Mouse (Mus musculus) heart, embryonic 16.5 days (tissue): ENCODE measurements around the gene Hkdc1. TPM values are rescaled to one million over a fixed set of nuclear protein-coding genes. Genes with fewer than 3 reads are reported as not detected.
A peak's percentile ranks its signal among the peaks of the same experiment; 100 is the strongest.

Experiments used
- ATAC-seq: fragments of 200-750 bp; cut with Nextera tagmentation; replicated peaks from 2 replicates; pipeline ENCODE4 v1.8.0; 2017; ENCODE audit warnings: moderate number of reproducible peaks; ENCODE audit not compliant: insufficient read depth, low FRiP score; ENCODE audit errors: extremely low read depth
- H3K27ac ChIP-seq: fragments of 300-500 bp; sonication (generic); 2 replicates; pipeline ENCODE4 v1.5.1; 2014; ENCODE audit warnings: mild to moderate bottlenecking, low read length, control low read depth, moderate library complexity
- H3K27me3 ChIP-seq: fragments of 300-500 bp; sonication (generic); 2 replicates; pipeline ENCODE4 v1.6.1; 2014; ENCODE audit warnings: low read length, mixed read lengths; ENCODE audit not compliant: control insufficient read depth, insufficient read depth
- H3K36me3 ChIP-seq: fragments of 300-500 bp; sonication (generic); 2 replicates; pipeline ENCODE4 v1.6.1; 2014; ENCODE audit not compliant: control insufficient read depth, insufficient read depth
- H3K4me1 ChIP-seq: fragments of 300-500 bp; sonication (generic); 2 replicates; pipeline ENCODE4 v1.6.1; 2014; ENCODE audit warnings: low read length, mixed read lengths; ENCODE audit not compliant: control insufficient read depth, insufficient read depth
- H3K4me2 ChIP-seq: fragments of 300-500 bp; sonication (generic); 2 replicates; pipeline ENCODE4 v1.6.1; 2014; ENCODE audit warnings: low read depth, mild to moderate bottlenecking, control low read depth, low read length
- H3K4me3 ChIP-seq: fragments of 300-500 bp; sonication (generic); 2 replicates; pipeline ENCODE4 v1.5.1; 2014; ENCODE audit warnings: mild to moderate bottlenecking, control low read depth, low read length
- H3K9ac ChIP-seq: fragments of 300-500 bp; sonication (generic); 2 replicates; pipeline ENCODE4 v1.6.1; 2014; ENCODE audit warnings: low read length, control low read depth
- H3K9me3 ChIP-seq: fragments of 300-500 bp; sonication (generic); replicated peaks from 2 replicates; pipeline ENCODE4 v1.6.1; 2016; ENCODE audit warnings: low read length; ENCODE audit not compliant: control insufficient read depth
- WGBS: fragments of 180-500 bp; shearing (Covaris S2); extraction: QIAGEN DNeasy Blood & Tissue Kit; methylation state at CpG from one replicate; pipeline ENCODE4 v1.1.7; 2014; 5-methylcytosine and 5-hydroxymethylcytosine counted together
- polyA plus RNA-seq: library from polyadenylated mRNA; unstranded; fragments of >200 nt; fragmentation: Nextera tagmentation; extraction: Ambion mirVana; gene quantifications from 2 replicates; pipeline ENCODE4 v1.2.1, GENCODE M21; 2015

The Hkdc1 gene
- polyA plus RNA-seq, 1 experiment from 2014 or later, result 0.33 TPM

DNA sequence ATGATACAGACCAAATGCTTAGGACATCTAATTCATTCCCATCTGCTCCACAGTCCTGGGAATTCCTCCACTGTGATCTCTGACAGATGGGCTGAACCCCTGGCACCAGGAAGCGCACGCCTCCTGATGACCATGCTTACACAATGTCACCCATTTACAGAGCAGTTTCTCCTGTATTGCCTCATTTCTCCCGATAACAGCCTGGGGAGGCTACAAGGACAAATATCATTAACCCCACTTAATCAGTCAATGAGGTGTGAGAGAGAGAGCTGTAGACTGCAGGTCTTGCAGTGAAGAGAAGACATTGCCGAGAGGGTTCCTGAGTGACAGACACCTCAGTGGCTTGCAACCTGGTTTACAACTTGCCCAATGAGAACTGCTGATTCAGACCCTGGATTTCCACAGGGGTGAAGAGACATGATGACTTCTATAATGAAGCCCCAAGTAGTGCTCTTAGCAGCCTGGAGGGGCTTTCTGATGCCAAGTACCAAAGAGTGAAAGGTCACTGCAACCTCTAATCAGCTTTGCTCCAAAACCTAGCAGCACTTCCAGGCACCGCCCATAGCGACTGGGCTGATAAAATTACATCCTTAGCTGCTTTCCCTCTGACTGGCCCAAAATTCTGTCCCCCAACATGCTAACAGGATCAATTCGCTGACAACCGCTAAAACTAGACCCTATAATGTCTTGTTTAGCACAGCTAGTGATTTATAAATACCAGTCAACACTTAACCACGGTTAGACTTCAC lies 78.1 kb downstream of the Hkdc1 start:
- H3K9ac ChIP-seq, result no peak overlapping the region
- no peaks in the 10 kb centered on the region for H3K36me3 ChIP-seq
- peaks cover 9% of the 10 kb centered on the region for H3K4me1 ChIP-seq
- no peak overlapping the region for H3K4me2 ChIP-seq
- no peak for ATAC-seq
- peaks cover 5% of the 10 kb centered on the region; the same call in 1 of the 2 replicates for H3K9me3 ChIP-seq
- H3K27ac ChIP-seq, result no peak overlapping the region
- no peaks in the 10 kb centered on the region for H3K27me3 ChIP-seq
- 62% methylated on average over 9 of the region's 9 CpGs for WGBS
- no peak overlapping the region for H3K4me3 ChIP-seq

DNA sequence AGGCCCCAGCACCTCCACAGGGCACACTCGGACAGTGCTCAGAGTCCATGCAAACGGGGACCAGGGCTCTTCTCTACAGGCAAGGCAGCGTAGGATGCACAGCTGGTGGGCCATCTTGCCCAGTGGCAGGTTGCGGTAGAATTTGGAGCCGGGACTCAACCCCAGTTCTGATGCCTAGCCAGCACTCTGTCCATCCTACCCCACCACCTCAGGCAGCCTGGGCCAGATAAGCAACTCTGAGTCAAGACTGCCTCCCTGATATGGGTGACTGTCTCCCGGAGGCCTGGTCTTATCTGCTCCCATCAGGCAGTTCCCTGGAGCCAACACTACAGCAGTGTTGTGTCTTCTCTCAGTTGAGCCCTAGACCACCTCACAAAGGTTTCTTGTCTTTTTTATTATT lies 79.8 kb downstream of the Hkdc1 start:
- no peak for ATAC-seq
- H3K4me3 ChIP-seq, result no peak overlapping the region
- H3K27me3 ChIP-seq, result no peaks in the 10 kb centered on the region
- H3K36me3 ChIP-seq, result no peaks in the 10 kb centered on the region
- 79% methylated on average over 6 of the region's 6 CpGs for WGBS
- H3K9ac ChIP-seq, result no peak overlapping the region
- no peaks in the 10 kb centered on the region for H3K9me3 ChIP-seq
- no peak overlapping the region for H3K4me2 ChIP-seq
- H3K27ac ChIP-seq, result no peak overlapping the region
- peaks cover 19% of the 10 kb centered on the region for H3K4me1 ChIP-seq

DNA sequence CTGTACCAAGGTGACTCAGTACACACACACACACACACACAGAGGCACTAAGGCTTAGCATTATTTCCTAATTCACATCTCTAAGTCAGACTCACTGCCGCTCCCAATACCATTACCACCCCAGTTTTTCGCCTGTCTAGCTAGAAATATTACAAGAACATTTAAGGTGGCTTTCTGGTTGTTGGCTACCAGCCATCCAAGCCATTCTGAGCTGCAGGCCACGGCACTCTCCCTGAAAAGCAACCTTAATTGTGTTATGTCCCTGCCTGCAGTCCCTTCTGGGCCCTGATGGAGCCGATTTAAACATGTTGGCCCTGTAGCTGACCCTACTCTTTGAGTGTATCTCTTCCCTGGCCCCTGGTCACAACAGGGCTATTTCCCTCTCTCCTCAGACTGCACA lies 80.3 kb downstream of the Hkdc1 start:
- Histone ChIP-seq H3K36me3 (no peaks in the 10 kb centered on the region), H3K9ac (no peak overlapping the region), H3K4me3 (no peak overlapping the region), H3K4me2 (no peak overlapping the region), H3K4me1 (peaks cover 23% of the 10 kb centered on the region), H3K9me3 (no peaks in the 10 kb centered on the region), H3K27ac (no peak overlapping the region), H3K27me3 (no peaks in the 10 kb centered on the region)
- ATAC-seq, result no peak
- WGBS, result 85% methylated on average over 4 of the region's 4 CpGs

DNA sequence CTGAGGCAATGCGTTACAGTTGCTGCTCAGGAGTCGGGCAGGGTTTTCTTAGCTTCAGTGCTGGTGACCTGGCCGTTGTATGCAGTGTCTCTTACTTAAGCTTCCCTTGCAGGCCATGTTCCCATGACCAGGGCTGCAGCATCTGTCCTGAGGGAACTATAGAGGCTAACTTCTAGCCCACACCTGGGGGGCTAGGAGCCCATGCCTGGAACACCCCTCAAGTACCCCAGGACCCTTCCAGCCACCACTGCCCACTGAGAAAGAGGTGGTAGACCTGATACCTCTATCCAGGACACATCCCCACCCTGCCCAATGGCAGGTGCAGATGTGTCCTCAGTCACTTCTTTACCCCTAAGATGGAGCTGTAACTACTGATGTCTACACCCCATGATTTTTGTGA lies 81.3 kb downstream of the Hkdc1 start:
- H3K4me1 ChIP-seq, result peaks cover 33% of the 10 kb centered on the region
- H3K36me3 ChIP-seq, result no peaks in the 10 kb centered on the region
- peak overlapping the region; percentile 93 for H3K27ac ChIP-seq
- peak overlapping the region; percentile 94 for H3K9ac ChIP-seq
- 38% methylated on average over 3 of the region's 3 CpGs for WGBS
- H3K27me3 ChIP-seq, result no peaks in the 10 kb centered on the region
- peak overlapping the region; percentile 69 for H3K4me3 ChIP-seq
- no peak for ATAC-seq
- peak overlapping the region; percentile 67 for H3K4me2 ChIP-seq
- H3K9me3 ChIP-seq, result no peaks in the 10 kb centered on the region

DNA sequence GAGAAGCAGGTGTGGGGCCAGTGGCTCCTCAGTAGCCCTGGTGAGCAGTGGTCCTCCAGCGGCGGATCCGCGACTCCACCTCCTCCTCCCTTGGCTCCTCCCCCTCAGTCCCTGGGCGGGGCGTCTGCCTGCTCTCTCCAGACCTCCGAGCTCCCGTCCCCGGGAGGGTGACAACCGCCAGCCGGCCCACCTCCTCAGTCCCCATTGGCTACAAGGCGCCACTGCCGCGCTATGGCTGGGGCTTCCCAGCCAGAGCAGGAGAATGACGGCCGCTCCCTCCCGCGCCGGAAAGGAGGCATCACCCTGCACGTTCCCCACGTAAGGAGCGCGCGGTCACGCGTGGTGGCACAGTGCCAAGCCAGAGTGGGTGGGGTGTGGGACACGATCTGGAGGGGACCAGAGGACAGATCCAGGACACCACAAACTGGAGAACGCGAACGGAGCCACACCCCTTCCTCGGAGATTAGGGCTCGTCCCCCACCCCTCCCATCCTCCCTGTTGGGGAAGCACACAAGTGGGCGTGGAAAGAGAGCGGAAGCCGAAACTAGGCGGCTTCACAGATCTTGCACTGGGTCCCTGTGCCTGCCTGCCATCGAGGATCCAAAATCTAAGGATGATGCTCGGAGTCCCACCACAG lies 82.1 kb downstream of the Hkdc1 start:
- Histone ChIP-seq H3K4me2 (peak overlapping the region; percentile 67), H3K9me3 (no peaks in the 10 kb centered on the region), H3K27me3 (no peaks in the 10 kb centered on the region), H3K4me3 (peak overlapping the region; percentile 69), H3K36me3 (no peaks in the 10 kb centered on the region), H3K4me1 (peaks cover 41% of the 10 kb centered on the region), H3K27ac (peak overlapping the region; percentile 93), H3K9ac (peak overlapping the region; percentile 94)
- peak; percentile 96 for ATAC-seq
- WGBS, result under 1% methylated on average over 38 of the region's 38 CpGs

DNA sequence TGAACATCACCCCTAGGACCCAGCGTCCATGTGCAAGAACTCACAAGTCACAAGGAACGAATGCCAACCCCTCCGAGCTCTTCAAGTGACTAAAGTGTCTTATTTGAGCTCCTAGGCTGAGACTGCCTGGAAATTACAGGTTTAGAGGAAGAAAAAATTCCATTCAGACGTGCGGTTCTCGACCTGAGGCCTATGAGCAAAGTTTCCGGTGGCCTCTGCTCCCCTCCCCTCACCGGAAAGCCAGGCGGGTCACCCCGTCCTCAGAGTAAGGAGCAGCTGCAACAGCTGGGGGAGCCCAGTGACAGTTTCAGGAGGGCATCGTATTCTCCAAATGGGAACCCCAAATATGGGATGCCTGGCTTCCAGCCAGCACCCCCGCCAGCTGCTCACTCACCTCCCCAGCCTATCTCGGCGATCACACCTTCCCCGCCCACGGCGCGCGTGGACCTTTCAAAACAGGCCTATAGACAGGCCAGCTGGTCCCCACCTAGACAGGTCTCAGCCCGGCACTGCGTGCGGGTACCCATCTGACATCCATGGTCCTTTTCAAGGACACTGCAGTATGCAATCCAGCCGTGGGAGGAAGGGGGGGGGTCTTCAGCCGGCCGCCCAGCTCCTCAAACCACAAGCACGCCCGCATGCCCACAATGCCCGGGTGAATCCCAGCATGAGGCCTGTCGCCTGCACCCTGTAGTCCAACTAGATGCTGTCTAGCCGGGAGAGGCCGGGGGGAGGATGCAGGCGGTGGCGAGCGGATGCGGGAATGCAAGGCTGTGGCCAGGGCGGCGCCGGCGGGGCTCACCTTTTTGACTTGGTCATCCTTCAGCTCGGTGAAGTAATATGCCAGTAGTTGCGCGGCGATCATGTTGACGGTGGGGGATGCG lies 82.8 kb downstream of the Hkdc1 start:
- H3K27me3 ChIP-seq, result no peaks in the 10 kb centered on the region
- peak overlapping the region; percentile 69 for H3K4me3 ChIP-seq
- H3K4me2 ChIP-seq, result peak overlapping the region; percentile 67
- H3K9ac ChIP-seq, result peak overlapping the region; percentile 94
- no peaks in the 10 kb centered on the region for H3K36me3 ChIP-seq
- peak overlapping the region; percentile 93 for H3K27ac ChIP-seq
- H3K4me1 ChIP-seq, result peaks cover 47% of the 10 kb centered on the region
- H3K9me3 ChIP-seq, result no peaks in the 10 kb centered on the region
- ATAC-seq, result peak; percentile 7; the same call in 1 of the 2 replicates
- WGBS, result under 1% methylated on average over 45 of the region's 45 CpGs

DNA sequence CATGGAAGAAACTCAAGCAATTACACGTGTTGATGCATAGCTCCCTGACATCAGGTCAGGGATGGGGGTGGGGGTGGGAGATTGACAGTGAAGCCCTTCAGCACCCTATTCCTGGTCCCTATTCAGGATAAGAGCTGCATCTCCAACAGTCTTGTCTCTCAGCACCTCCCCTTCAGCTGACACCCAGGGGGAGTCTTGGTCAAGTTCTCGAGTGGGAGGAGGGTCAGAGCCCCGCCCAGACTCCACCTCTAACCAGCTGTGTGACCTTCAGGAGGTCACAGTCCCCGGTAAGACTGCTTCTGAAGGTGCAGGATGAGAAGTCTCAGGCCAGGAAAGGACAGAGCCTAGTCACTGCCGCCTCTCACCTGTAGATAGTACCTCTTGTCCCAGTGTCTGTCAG lies 83.7 kb downstream of the Hkdc1 start:
- WGBS, result 24% methylated on average over 5 of the region's 5 CpGs
- H3K4me1 ChIP-seq, result peaks cover 47% of the 10 kb centered on the region
- 0 out of 2 replicates have a peak, but pooled peaks cover 2% of the 10 kb centered on the region for H3K36me3 ChIP-seq
- H3K4me2 ChIP-seq, result peak overlapping the region; percentile 67
- no peaks in the 10 kb centered on the region for H3K27me3 ChIP-seq
- H3K4me3 ChIP-seq, result peak overlapping the region; percentile 69
- H3K27ac ChIP-seq, result peak overlapping the region; percentile 93
- no peaks in the 10 kb centered on the region for H3K9me3 ChIP-seq
- peak; percentile 8; the same call in 1 of the 2 replicates for ATAC-seq
- H3K9ac ChIP-seq, result peak overlapping the region; percentile 94

DNA sequence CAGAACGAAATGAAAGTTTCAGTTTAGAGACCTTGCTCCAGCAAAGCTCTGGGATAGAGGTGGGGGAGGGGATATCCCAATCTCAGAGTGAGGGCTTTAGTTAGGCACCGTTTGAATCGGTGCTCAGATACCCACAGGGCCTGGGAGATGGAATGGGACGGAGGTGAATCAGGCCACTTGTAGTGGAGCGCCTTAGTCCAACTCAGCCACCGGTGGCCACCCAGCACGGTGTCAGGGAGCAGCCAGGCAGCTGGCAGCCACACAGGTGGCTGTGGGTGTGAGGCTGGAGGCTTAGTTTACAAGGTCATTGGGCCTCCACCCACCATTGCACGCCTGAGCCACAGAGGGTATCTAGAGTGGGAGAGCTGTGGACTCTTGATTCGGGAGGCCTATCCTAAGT lies 84.1 kb downstream of the Hkdc1 start:
- Histone ChIP-seq H3K4me1 (peaks cover 52% of the 10 kb centered on the region), H3K9ac (peak overlapping the region; percentile 94), H3K27ac (peak overlapping the region; percentile 93), H3K4me3 (peak overlapping the region; percentile 69), H3K36me3 (0 out of 2 replicates have a peak, but pooled peaks cover 2% of the 10 kb centered on the region), H3K9me3 (no peaks in the 10 kb centered on the region), H3K4me2 (peak overlapping the region; percentile 67), H3K27me3 (no peaks in the 10 kb centered on the region)
- ATAC-seq, result no peak
- 29% methylated on average over 9 of the region's 9 CpGs for WGBS
